Mouse (Mus musculus): ENCODE measurements around the gene Tm6sf1. TPM values are rescaled to one million over a fixed set of nuclear protein-coding genes. Genes with fewer than 3 reads are reported as not detected.

The Tm6sf1 gene
- polyA plus RNA-seq, 1 experiment from 2014 or later, result 3.8 TPM

- ATAC-seq, result no peak
- no peak for TF ChIP-seq CTCF (IDR thresholded peaks at IDR 0.05)
- no peak for DNase-seq (ENCODE audit: low read depth, low spot score)
- CTCF ChIA-PET, result interaction anchor here (1.1 to 1.4 kb wide), 3 partner anchors 23 to 67 kb away, joined by 3 to 5 read pairs (median 4); no protein-coding TSS in a partner anchor
- H3K27me3 ChIP-seq, result no peaks in the 10 kb centered on the region
- in situ Hi-C loops (cut with MboI; ENCODE audit: low pct_unique_long_range_greater_than_20kb), result loop anchor here (5.0 to 25.0 kb wide), 2 partner anchors 60 to 145 kb away; partner anchors contain the start of gene 3110040N11Rik
- POLR2A ChIA-PET, result interaction anchor here (0.6 kb wide), 1 partner anchor 159 kb away, joined by 4 read pairs; no protein-coding TSS in a partner anchor
Observed at GRCm38 (mm10) chr7:81932521-81933045, 73.8 kb downstream of the Tm6sf1 start.

DNA sequence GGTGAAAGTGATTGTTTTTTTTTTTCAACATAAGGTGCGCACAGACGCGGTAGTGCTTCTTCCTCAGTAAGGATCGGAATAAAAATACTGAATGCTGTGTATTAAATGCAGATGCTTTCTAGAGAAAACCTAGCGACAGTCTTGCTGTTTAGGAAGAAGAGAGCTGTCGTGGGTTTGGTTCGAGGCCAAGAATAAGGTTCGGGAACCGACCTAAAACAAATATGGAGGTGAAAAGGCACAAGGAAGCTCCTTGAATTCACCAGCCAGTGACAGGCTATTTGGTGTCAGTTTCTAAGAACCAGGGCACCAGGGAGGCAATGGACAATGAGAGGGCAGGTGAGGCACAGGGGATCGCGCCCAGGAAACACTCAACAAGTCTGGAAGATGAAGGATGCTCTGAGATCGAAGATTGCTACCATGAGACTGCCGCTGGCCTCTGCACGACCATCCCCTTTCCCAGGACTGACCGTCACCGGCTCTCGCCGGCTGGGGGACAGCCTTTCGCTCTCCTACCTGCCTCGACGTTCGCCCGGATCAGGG, 74.3 kb downstream of the Tm6sf1 start:
- ATAC-seq (no peak), DNase-seq (ENCODE audit: low read depth, low spot score) (no peak)
- no peaks in the 10 kb centered on the region for H3K27me3 ChIP-seq
- ChIA-PET POLR2A (interaction anchor here (0.6 kb wide), 1 partner anchor 159 kb away, joined by 4 read pairs; no protein-coding TSS in a partner anchor), CTCF (interaction anchor here (1.1 to 1.4 kb wide), 3 partner anchors 22 to 68 kb away, joined by 3 to 5 read pairs (median 4); no protein-coding TSS in a partner anchor)
- TF ChIP-seq CTCF (IDR thresholded peaks at IDR 0.05), result no peak
- in situ Hi-C loops (cut with MboI; ENCODE audit: low pct_unique_long_range_greater_than_20kb), result loop anchor here (5.0 to 25.0 kb wide), 2 partner anchors 61 to 146 kb away; partner anchors contain the start of gene 3110040N11Rik

- ChIA-PET CTCF (interaction anchor here (1.1 to 1.4 kb wide), 4 partner anchors 10 to 69 kb away, joined by 3 to 5 read pairs (median 4); no protein-coding TSS in a partner anchor), POLR2A (no interaction called here)
- DNase-seq (ENCODE audit: low read depth, low spot score) (no peak), ATAC-seq (peak; percentile 64)
- TF ChIP-seq CTCF (IDR thresholded peaks at IDR 0.05), result no peak
- in situ Hi-C loops (cut with MboI; ENCODE audit: low pct_unique_long_range_greater_than_20kb), result loop anchor here (5.0 to 25.0 kb wide), 2 partner anchors 61 to 146 kb away; partner anchors contain the start of gene 3110040N11Rik
- no peaks in the 10 kb centered on the region for H3K27me3 ChIP-seq
Observed at GRCm38 (mm10) chr7:81933601-81934266, 74.9 kb downstream of the Tm6sf1 start.

Other genes starting within 250 kb of the Tm6sf1 start
- gene Homer2, start 151.5 kb upstream of the Tm6sf1 start, polyA plus RNA-seq (2021), result 5.5 TPM
- 19.4 TPM for gene Ramac, start 96.1 kb upstream of the Tm6sf1 start, polyA plus RNA-seq (2021)
- gene 3110040N11Rik, start 69.5 kb upstream of the Tm6sf1 start, polyA plus RNA-seq (2021), result 80.7 TPM
- gene Btbd1, start 29.6 kb upstream of the Tm6sf1 start, polyA plus RNA-seq (2021), result 64.7 TPM
- gene Gm10160, start 3.2 kb upstream of the Tm6sf1 start, polyA plus RNA-seq (2021), result not detected
- 19.5 TPM for gene Hdgfl3, start 75.5 kb downstream of the Tm6sf1 start, polyA plus RNA-seq (2021)
- 0.13 TPM for gene Bnc1, start 133.3 kb downstream of the Tm6sf1 start, polyA plus RNA-seq (2021)

All from Patski (cell line).